9 mouse cellular contexts compared by ENCODE assay signal in genomic region chr8:94704669-94704984, GRCm38 (mm10). TPM values are rescaled to one million over a fixed set of nuclear protein-coding genes. Genes with fewer than 3 reads are reported as not detected.
DNase-seq lines count a peak whose midpoint lies in the region; ATAC-seq and TF ChIP-seq lines count a peak whose summit lies in the region.
"Had no signal": no experiment of that assay in that cellular context is flagged by ENCODE, and none has a peak within 500 bp of the region (broad histone marks: within the 10 kb centered on the region; RNA-seq: fewer than 3 reads in every experiment).

No protein-coding gene starts in this region.

- no peaks in the 10 kb centered on the region for H3K79me2 ChIP-seq in CH12.LX (replicated peaks; ENCODE audit: control insufficient read depth, extremely low read depth, insufficient read depth, poor library complexity, severe bottlenecking)

- peaks cover 7% of the 10 kb centered on the region for H3K4me1 ChIP-seq in heart, embryonic 11.5 days (ENCODE audit: control insufficient read depth, insufficient read depth, low read length)
- H3K4me1 ChIP-seq in CH12.LX (ENCODE audit: control insufficient read depth in 1 of 2, insufficient read depth in 2 of 2): peaks cover 24 to 39% of the 10 kb centered on the region in 2 experiments
- no peaks in the 10 kb centered on the region for H3K4me1 ChIP-seq in forebrain, embryonic 14.5 days (ENCODE audit: control insufficient read depth, insufficient read depth, low read length)
- H3K4me1 ChIP-seq in liver, embryonic 16.5 days (ENCODE audit: control insufficient read depth, low read depth, low read length): peaks cover 14% of the 10 kb centered on the region

- peak overlapping the region; percentile 57 for H3K4me3 ChIP-seq in heart, embryonic 11.5 days (ENCODE audit: low read depth, low read length)
- H3K4me3 ChIP-seq in CH12.LX (replicated peaks in 1 of 3; ENCODE audit: low read depth in 2 of 3, low read length in 2 of 3, poor library complexity in 1 of 3): peak overlapping the region; percentile 40 to 71 (median 61)
- H3K4me3 ChIP-seq in forebrain, embryonic 14.5 days (ENCODE audit: low read depth, low read length): peak overlapping the region; percentile 42
- peak overlapping the region; percentile 67 for H3K4me3 ChIP-seq in liver, embryonic 16.5 days (ENCODE audit: low read depth, low read length)

- peak overlapping the region; percentile 62 for H3K9ac ChIP-seq in heart, embryonic 11.5 days (ENCODE audit: low read depth, low read length)
- peak overlapping the region; percentile 86 for H3K9ac ChIP-seq in CH12.LX (ENCODE audit: insufficient read depth, low read depth)
- H3K9ac ChIP-seq in forebrain, embryonic 14.5 days (ENCODE audit: low read length): peak overlapping the region; percentile 70
- peak overlapping the region; percentile 71 for H3K9ac ChIP-seq in liver, embryonic 16.5 days (ENCODE audit: low read depth, low read length)

- TF ChIP-seq RAD21 in CH12.LX (IDR thresholded peaks at IDR 0.05; ENCODE audit: low read depth, low read length): no peak; the same call in 1 of the 2 replicates

- TF ChIP-seq EP300 in CH12.LX (IDR thresholded peaks at IDR 0.05; ENCODE audit: low read length): peak; percentile 59; the same call in 1 of the 2 replicates

- no peaks in the 10 kb centered on the region for H3K27me3 ChIP-seq in heart, embryonic 11.5 days (ENCODE audit: control insufficient read depth, insufficient read depth, low read length)
- H3K27me3 ChIP-seq in CH12.LX (replicated peaks): no peaks in the 10 kb centered on the region
- H3K27me3 ChIP-seq in forebrain, embryonic 14.5 days (replicated peaks; ENCODE audit: control insufficient read depth, insufficient read depth, low read length): no peaks in the 10 kb centered on the region
- no peaks in the 10 kb centered on the region for H3K27me3 ChIP-seq in liver, embryonic 16.5 days (ENCODE audit: control insufficient read depth, insufficient read depth, low read depth, low read length)

- peak overlapping the region; percentile 82 for H3K4me2 ChIP-seq in heart, embryonic 11.5 days
- peak overlapping the region; percentile 40 for H3K4me2 ChIP-seq in CH12.LX (ENCODE audit: insufficient read depth, low read depth, poor library complexity, severe bottlenecking)
- H3K4me2 ChIP-seq in forebrain, embryonic 14.5 days (ENCODE audit: low read length): peak overlapping the region; percentile 64
- H3K4me2 ChIP-seq in liver, embryonic 16.5 days (ENCODE audit: low read depth, low read length): peak overlapping the region; percentile 94

- H3K36me3 ChIP-seq in heart, embryonic 11.5 days (ENCODE audit: control insufficient read depth, insufficient read depth, low read length): no peaks in the 10 kb centered on the region
- H3K36me3 ChIP-seq in CH12.LX (replicated peaks in 1 of 2; ENCODE audit: control insufficient read depth in 1 of 2, insufficient read depth in 1 of 2, low read length in 1 of 2): no peaks in the 10 kb centered on the region
- no peaks in the 10 kb centered on the region for H3K36me3 ChIP-seq in forebrain, embryonic 14.5 days (ENCODE audit: control insufficient read depth, insufficient read depth, low read length)
- no peaks in the 10 kb centered on the region for H3K36me3 ChIP-seq in liver, embryonic 16.5 days (ENCODE audit: control insufficient read depth, insufficient read depth)

- no peak; the same call in 1 of the 2 replicates for TF ChIP-seq POLR2A in CH12.LX (IDR thresholded peaks at IDR 0.05; ENCODE audit: low read depth, low read length)

- 20% methylated on average over 9 of the region's 9 CpGs for WGBS in heart, embryonic 11.5 days (ENCODE audit: insufficient replicate concordance)
- 15% methylated on average over 9 of the region's 9 CpGs for WGBS in forebrain, embryonic 14.5 days
- WGBS in liver, embryonic 16.5 days (ENCODE audit: insufficient replicate concordance): 11% methylated on average over 9 of the region's 9 CpGs

- dilution Hi-C loops in CH12.LX (cut with MboI; ENCODE audit: extremely low pct_ligation_motif_present, extremely low pct_unique_long_range_greater_than_20kb, low sequenced_read_pairs): no loop called here

- H3K27ac ChIP-seq in heart, embryonic 11.5 days (ENCODE audit: low read depth, low read length): no peak overlapping the region
- peak overlapping the region; percentile 94 for H3K27ac ChIP-seq in CH12.LX (ENCODE audit: insufficient read depth, low read depth)
- peak overlapping the region; percentile 52; the same call in 1 of the 2 replicates for H3K27ac ChIP-seq in forebrain, embryonic 14.5 days (ENCODE audit: low read depth, low read length)
- H3K27ac ChIP-seq in liver, embryonic 16.5 days (ENCODE audit: low read length): peak overlapping the region; percentile 16; the same call in 1 of the 2 replicates

- no peak for DNase-seq in heart, postnatal 4 days
- DNase-seq in CH12.LX (ENCODE audit: extremely low read depth): no peak
- no peak for DNase-seq in forebrain, embryonic 14.5 days (ENCODE audit: low spot score)
- DNase-seq in frontal cortex, postnatal 25 days (ENCODE audit: low spot score in 2 of 2): no peak
- no peak for DNase-seq in retina, postnatal 1 day
- no peak for DNase-seq in layer of hippocampus, adult 9-10 months (ENCODE audit: low spot score)

- H3K9me3 ChIP-seq in heart, embryonic 11.5 days (replicated peaks; ENCODE audit: control insufficient read depth, low read length): no peaks in the 10 kb centered on the region
- no peaks in the 10 kb centered on the region for H3K9me3 ChIP-seq in CH12.LX (replicated peaks; ENCODE audit: low read length)
- H3K9me3 ChIP-seq in forebrain, embryonic 14.5 days (replicated peaks; ENCODE audit: control insufficient read depth, low read length): no peaks in the 10 kb centered on the region
- H3K9me3 ChIP-seq in liver, embryonic 16.5 days (replicated peaks; ENCODE audit: control insufficient read depth, low read length): no peaks in the 10 kb centered on the region

- in situ Hi-C loops in CH12.LX (cut with MboI; ENCODE audit: low pct_ligation_motif_present, low pct_unique_long_range_greater_than_20kb, low sequenced_read_pairs): loop anchor here (10.0 kb wide), 1 partner anchor 200 kb away; no protein-coding TSS in a partner anchor

- TF ChIP-seq CTCF in CH12.LX (conservative IDR thresholded peaks at IDR 0.05 in 1 of 2, IDR thresholded peaks at IDR 0.05 in 1 of 2; ENCODE audit: low read depth in 2 of 2, low read length in 2 of 2): no peak

- no peak for ATAC-seq in heart, embryonic 11.5 days (replicated peaks; ENCODE audit: insufficient number of reproducible peaks, low FRiP score, low TSS enrichment)
- no peak for ATAC-seq in forebrain, embryonic 14.5 days
- no peak for ATAC-seq in liver, embryonic 16.5 days (ENCODE audit: low read depth)

TF ChIP-seq in CH12.LX, 34 proteins besides CTCF, POLR2A, EP300 and RAD21 (continues in another document):
- no peak for TF ChIP-seq ZKSCAN1 (IDR thresholded peaks at IDR 0.05; ENCODE audit: borderline replicate concordance, low read depth, low read length)
- no peak for TF ChIP-seq ZC3H11A (IDR thresholded peaks at IDR 0.05; ENCODE audit: low read depth, low read length)
- no peak for TF ChIP-seq SMC3 (IDR thresholded peaks at IDR 0.05; ENCODE audit: low read depth, low read length)
- no peak for TF ChIP-seq ZNF384 (IDR thresholded peaks at IDR 0.05; ENCODE audit: low read depth, low read length)
- TF ChIP-seq E2F4 (IDR thresholded peaks at IDR 0.05; ENCODE audit: insufficient replicate concordance, low read depth, low read length): no peak
- no peak for TF ChIP-seq POLR2AphosphoS2 (IDR thresholded peaks at IDR 0.05; ENCODE audit: low read depth, low read length)
- no peak; the same call in 1 of the 2 replicates for TF ChIP-seq JUND (conservative IDR thresholded peaks at IDR 0.05; ENCODE audit: low read depth, low read length)
- TF ChIP-seq NELFE (IDR thresholded peaks at IDR 0.05; ENCODE audit: low read depth, low read length): no peak
- no peak for TF ChIP-seq USF2 (conservative IDR thresholded peaks at IDR 0.05; ENCODE audit: low read depth, low read length)
- 0 out of 2 replicates have a peak, but pooled peaks have one; percentile 12 for TF ChIP-seq JUN (IDR thresholded peaks at IDR 0.05; ENCODE audit: insufficient read depth, low read depth, low read length)
- TF ChIP-seq CHD1 (IDR thresholded peaks at IDR 0.05; ENCODE audit: low read depth, low read length): peak; percentile 90; the same call in 1 of the 2 replicates
- peak; percentile 57; the same call in 1 of the 2 replicates for TF ChIP-seq IRF4 (IDR thresholded peaks at IDR 0.05; ENCODE audit: low read depth, low read length)
- no peak for TF ChIP-seq USF1 (IDR thresholded peaks at IDR 0.05; ENCODE audit: low read depth, low read length)
- no peak for TF ChIP-seq ELF1 (IDR thresholded peaks at IDR 0.05; ENCODE audit: low read depth, low read length)
- TF ChIP-seq NRF1 (IDR thresholded peaks at IDR 0.05; ENCODE audit: low read depth, low read length): no peak
- TF ChIP-seq CHD2 (IDR thresholded peaks at IDR 0.05; ENCODE audit: low read length): no peak
- TF ChIP-seq HCFC1 (IDR thresholded peaks at IDR 0.05; ENCODE audit: low read depth, low read length): no peak; the same call in 1 of the 2 replicates

RNA-seq across cellular contexts. Expression of gene Pllp, which starts 8.5 kb away (rescaled TPM):
- polyA plus RNA-seq in heart, embryonic 11.5 days (2014; fragmentation: Nextera tagmentation; extraction: Ambion mirVana): not detected in 2 replicates
- under 1 TPM; 0.29 to 0.56 TPM for total RNA-seq in heart, postnatal 4 days (2021)
- total RNA-seq in CH12.LX (2012; rRNA removed): 25.9 and 29.5 TPM in 2 replicates
- total RNA-seq in CH12.LX (2014; rRNA removed): 5.1 and 5.3 TPM in 2 replicates
- polyA plus RNA-seq in CH12.LX (2012; ENCODE audit: insufficient read length, low read depth): 3.7 and 6.1 TPM in 2 replicates
- 0.71 and 1.2 TPM in 2 replicates for polyA plus RNA-seq in forebrain, embryonic 14.5 days (2014; fragmentation: Nextera tagmentation; extraction: Ambion mirVana)
- polyA plus RNA-seq in liver, embryonic 16.5 days (2015; fragmentation: Nextera tagmentation; extraction: Ambion mirVana): 0.42 and 0.96 TPM in 2 replicates

RNA-seq across cellular contexts. Expression of gene Arl2bp, which starts 38.2 kb away (rescaled TPM):
- polyA plus RNA-seq in heart, embryonic 11.5 days (2014; fragmentation: Nextera tagmentation; extraction: Ambion mirVana): 44.2 and 65.2 TPM in 2 replicates
- 100 to 1,000 TPM; 122 to 127 TPM for total RNA-seq in heart, postnatal 4 days (2021)
- total RNA-seq in CH12.LX (2012; rRNA removed): 24.8 and 29.4 TPM in 2 replicates
- total RNA-seq in CH12.LX (2014; rRNA removed): 71.2 and 85.1 TPM in 2 replicates
- 107 and 114 TPM in 2 replicates for polyA plus RNA-seq in CH12.LX (2012; ENCODE audit: insufficient read length, low read depth)
- polyA plus RNA-seq in forebrain, embryonic 14.5 days (2014; fragmentation: Nextera tagmentation; extraction: Ambion mirVana): 89.3 and 101 TPM in 2 replicates
- polyA plus RNA-seq in liver, embryonic 16.5 days (2015; fragmentation: Nextera tagmentation; extraction: Ambion mirVana): 19.0 and 19.5 TPM in 2 replicates

RNA-seq across cellular contexts. Expression of gene Ccl22, which starts 40.8 kb away (rescaled TPM):
- not detected in 2 replicates for polyA plus RNA-seq in heart, embryonic 11.5 days (2014; fragmentation: Nextera tagmentation; extraction: Ambion mirVana)
- total RNA-seq in heart, postnatal 4 days (2021): not detected
- total RNA-seq in CH12.LX (2012; rRNA removed): 1,648 and 3,114 TPM in 2 replicates
- total RNA-seq in CH12.LX (2014; rRNA removed): 1,111 and 1,396 TPM in 2 replicates
- polyA plus RNA-seq in CH12.LX (2012; ENCODE audit: insufficient read length, low read depth): 4,019 and 4,546 TPM in 2 replicates
- not detected in 2 replicates for polyA plus RNA-seq in forebrain, embryonic 14.5 days (2014; fragmentation: Nextera tagmentation; extraction: Ambion mirVana)
- polyA plus RNA-seq in liver, embryonic 16.5 days (2015; fragmentation: Nextera tagmentation; extraction: Ambion mirVana): 0.27 and 0.37 TPM in 2 replicates
- total RNA-seq: left cerebral cortex, postnatal 14 days had no signal

Comparison
In these comparisons a context has a peak if more than half of its experiments do, and no peak if none do; other contexts are left out.
1. H3K4me2 ChIP-seq: peak in every context shown above with its lines; median percentile 94 in liver, embryonic 16.5 days; 82 in heart, embryonic 11.5 days; 64 in forebrain, embryonic 14.5 days; 40 in CH12.LX.
2. RNA of gene Ccl22, which starts 40.8 kb away (polyA plus RNA-seq): 4,019 to 4,546 TPM in CH12.LX; 0.27 to 0.37 TPM in liver, embryonic 16.5 days, not detected in heart, embryonic 11.5 days and not detected in forebrain, embryonic 14.5 days; every median in the first group is over 1,000 times any median in the second.
3. Peak in every context shown above with its lines, with median percentiles within 50 percentile points of each other: H3K4me3 ChIP-seq and H3K9ac ChIP-seq.